Mouse (Mus musculus): ENCODE measurements around the gene Noct. TPM values are rescaled to one million over a fixed set of nuclear protein-coding genes. Genes with fewer than 3 reads are reported as not detected.
"Not testable (repeated sequence)": the region's sequence is repeated elsewhere in the genome, so short reads cannot be mapped to it uniquely, and the experiment has no call there.

The Noct gene
- 10 to 100 TPM; 24.1 to 37.6 TPM for total RNA-seq (2021)
- long read RNA-seq, experiment 1, full-length matches to known transcripts = 19 of 21 reads
- long read RNA-seq, experiment 1, partial matches to known transcripts = 0 of 21 reads
- long read RNA-seq, experiment 1, other reads (novel, unspliced or antisense) = 2 of 21 reads
- long read RNA-seq, experiment 2, full-length matches to known transcripts = 19 of 26 reads
- long read RNA-seq, experiment 2, partial matches to known transcripts = 0 of 26 reads
- long read RNA-seq, experiment 2, other reads (novel, unspliced or antisense) = 7 of 26 reads

DNA sequence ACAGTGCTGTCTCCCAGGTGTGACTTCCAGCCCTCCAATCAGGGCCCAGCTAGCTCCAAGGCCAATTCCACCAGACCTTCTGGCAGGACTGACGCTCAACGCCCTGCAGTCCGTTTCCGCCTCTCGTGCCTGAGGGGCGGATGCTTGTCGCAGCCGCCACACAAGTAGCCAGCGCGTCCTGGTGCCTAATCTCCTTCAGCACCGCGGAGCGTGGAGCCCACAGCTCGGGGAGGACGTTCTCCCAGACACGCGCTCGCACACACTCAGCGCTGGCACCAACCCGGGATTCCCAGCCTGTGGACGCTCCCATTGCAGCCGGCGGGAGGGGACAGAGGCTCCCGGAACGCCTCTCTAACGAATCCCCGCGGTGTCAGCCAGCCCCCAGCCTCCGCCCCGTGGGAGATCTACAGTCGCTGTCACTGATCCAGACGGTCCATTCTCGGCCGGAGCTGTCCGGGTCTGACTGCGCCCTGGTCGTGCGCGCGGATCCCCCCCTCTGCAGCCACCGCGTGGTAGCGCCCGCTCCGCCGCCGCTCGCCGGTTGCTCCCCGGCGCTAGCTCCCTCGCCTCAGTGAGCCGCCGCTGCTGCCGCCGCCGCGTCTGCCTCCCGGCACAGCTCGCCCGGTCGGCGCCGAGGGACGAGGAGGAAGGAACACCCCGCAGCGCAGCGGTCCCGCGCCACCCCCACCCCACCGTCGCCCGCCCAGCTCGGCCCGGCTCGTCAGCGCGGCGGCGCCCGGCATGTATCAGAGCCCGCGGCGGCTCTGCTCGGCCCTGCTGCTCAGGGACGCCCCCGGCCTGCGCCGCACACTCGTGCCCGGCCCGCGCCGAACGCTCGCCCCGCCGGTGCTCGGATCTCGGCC, at the start of gene Noct:
Gene Noct (plus strand): TSS at position 85 of the 863 bp plus-strand sequence.
- peak; percentile 82 to 91 for DNase-seq
- intact Hi-C loops (cut with DNase I) = no loop called here

DNA sequence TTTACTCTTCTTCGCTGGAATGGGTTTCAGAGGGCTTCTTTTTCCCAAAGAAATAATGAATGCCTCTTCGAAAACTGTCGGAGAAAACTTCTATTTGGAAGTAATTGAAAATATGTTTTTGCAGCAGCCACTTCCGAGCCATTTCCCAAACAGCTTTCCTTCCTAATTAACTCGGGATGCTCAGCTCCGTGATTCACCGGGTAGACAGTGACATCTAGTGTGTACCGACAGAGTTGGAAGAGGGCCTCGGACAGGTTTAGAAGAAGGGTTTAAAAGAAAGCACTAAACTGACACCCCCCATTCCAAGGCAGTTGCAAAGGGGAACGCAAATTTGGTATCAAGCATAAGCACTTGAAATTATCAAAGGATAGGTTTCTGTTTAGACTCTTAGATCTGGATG, 46.1 kb upstream of the Noct start:
- DNase-seq = no peak
- intact Hi-C loops (cut with DNase I) = no loop called here

DNA sequence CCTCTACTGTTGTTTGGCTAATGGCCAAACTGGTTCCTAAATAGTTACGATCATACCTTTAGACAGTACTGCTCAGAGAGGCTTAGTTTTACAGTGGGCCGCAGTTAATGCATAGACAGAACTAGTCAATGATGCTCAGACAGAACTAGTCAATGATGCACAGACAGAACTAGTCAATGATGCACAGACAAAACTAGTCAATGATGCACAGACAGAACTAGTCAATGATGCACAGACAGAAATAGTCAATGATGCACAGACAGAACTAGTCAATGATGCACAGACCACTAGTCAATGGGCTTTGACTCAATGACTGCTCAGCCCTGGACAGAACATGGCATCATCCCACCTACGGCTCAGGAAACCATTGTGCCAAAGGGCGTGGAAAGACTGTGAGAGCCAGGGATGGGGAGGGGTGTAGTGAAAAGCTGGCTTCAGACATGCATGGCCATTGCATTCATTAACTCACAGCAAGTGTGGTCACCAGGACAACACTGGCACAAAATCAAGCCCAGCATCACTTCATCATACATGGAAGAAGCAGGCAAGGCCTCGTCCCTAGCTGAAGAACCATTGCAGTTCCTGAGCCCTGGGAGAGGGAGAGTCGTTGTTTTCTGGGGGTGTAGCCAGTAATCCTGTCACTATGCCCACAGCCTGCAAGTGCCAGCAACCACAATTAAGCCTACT, 44.6 kb upstream of the Noct start:
- no peak for DNase-seq
- intact Hi-C loops (cut with DNase I) = no loop called here

DNA sequence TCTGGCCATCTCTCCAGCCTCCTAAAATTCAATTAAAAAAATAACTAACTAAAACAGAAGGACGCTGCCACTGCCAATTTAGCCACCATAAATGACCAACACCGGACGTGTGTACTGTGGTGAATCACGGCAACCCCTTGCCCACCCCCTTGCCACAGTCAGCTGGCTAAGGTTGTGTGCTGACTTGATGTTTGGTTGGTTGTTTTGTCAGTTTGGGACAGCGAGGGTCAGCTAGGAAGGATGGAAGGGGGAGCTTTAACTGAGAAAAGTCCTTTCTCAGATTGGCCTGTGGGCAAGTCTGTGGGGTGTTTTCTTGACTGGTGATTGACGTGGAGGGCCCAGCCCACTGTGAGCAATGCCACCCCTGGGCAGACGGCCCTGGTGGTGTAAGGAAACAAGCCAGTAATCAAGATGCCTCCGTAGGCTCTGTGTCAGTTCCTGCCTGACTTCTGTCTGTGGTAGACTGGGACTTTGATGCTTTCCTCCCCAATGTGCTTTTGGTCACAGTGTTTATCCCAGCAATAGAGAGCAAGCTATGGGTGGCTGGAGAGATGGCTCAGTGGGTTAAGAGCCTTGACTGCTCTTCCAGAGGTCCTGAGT, 43.8 kb upstream of the Noct start:
- DNase-seq = no peak
- intact Hi-C loops (cut with DNase I) = no loop called here

DNA sequence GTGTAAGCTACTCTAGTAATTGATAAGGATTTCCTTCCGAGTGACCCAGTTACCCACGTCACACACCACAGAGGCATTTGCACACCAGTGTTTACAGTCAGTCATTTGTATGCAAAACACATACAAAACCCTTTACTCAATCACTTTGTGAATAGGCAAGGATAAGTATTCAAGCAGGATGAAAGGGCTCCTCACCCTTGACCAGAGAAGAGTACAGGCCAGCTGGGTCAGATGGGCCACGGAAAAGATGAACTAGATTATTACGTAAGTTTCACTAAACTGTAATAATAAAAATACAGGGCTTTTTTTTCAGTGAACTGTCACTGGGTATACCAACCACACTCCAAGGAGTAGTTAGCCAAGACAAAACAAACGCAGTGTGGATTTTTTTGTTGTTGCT, 41.8 kb upstream of the Noct start:
- DNase-seq = no peak
- intact Hi-C loops (cut with DNase I) = no loop called here

DNA sequence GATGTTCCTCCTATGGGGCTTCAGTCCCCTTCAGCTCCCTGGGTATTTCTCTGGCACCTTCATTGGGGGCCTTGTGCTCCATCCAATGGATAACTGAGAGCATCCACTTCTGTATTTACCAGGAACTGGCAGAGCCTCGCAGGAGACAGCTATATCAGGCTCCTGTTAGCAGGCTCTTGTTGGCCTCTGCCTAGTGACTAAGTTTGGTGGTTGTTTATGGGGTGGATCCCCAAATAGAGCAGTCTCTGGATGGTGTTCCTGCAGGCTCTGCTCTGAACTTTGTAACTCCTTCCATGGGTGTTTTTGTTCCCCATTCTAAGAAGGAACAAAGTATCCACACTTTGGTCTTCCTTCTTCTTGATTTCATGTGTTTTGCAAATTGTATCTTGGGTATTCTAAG, 40.7 kb upstream of the Noct start:
- intact Hi-C loops (cut with DNase I); DNase-seq: not testable (repeated sequence)

DNA sequence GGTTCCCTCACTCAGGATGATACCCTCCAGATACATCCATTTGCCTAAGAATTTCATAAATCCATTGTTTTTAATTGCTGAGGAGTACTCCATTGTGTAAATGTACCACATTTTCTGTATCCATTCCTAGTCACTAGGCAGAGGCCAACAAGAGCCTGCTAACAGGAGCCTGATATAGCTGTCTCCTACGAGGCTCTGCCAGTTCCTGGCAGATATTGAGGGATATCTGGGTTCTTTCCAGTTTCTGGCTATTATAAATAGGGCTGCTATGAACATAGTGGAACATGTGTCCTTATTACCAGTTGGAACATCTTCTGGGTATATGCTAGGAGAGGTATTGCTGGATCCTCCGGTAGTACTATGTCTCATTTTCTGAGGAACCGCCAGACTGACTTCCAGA, 40.3 kb upstream of the Noct start:
- DNase-seq; intact Hi-C loops (cut with DNase I): not testable (repeated sequence)

DNA sequence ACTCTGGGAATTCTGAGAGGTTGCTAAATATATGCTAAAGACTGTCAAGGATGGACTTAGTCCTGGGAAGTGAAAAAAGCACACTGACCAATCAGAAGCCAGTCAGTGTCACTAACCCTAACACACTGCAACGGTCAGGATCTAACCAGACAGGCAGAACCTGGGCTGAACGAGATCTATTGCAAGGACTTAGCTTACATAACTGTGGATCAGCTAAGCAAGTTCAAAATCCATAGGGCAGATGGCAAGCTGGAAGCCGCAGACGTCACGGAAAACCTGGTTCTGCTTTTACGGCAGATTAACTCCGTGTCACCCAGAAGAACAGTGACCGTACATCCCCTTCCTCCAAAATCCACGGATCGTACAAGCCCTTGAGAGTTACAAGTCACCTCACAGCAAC, 39.5 kb upstream of the Noct start:
- intact Hi-C loops (cut with DNase I) = no loop called here
- DNase-seq = no peak

DNA sequence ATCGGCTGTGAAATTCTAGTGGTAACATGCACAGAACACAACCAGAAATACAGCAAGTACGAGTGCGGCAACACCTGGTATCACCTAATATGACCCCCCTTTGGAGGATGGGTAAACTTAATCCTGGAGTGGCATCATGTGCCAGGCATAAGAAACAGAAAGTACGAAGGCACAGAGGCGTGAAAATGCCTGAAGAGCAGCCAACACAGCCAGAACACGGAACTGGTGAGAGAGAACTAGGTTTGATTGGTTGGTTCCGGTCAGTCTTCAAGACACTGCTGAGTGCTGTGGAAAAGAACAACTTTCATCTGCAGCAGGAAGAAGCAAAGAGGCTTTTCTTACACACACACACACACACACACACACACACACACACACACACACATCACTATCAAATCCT, 38.8 kb upstream of the Noct start:
- DNase-seq = no peak
- intact Hi-C loops (cut with DNase I) = no loop called here

DNA sequence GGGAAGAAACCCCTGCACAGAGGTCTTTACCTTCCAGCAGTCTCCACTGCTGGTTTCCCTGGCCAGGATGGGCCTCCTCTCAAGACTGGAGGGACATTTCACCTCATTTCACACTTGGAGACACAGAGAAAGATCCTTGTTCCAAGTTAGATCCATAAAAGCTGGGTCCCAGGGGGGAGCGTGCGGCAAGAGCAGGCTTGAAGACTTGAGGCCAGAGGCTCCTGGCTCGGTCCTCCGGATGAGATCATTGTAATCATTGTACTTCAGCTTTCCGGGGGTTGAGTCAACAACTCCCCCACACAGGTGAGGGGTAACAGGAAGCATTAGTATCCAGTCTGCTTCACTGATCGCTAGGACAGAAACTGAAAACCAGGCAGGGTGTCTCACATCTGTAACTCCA, 30.2 kb upstream of the Noct start:
- DNase-seq = peak; percentile 48 to 80
- intact Hi-C loops (cut with DNase I) = no loop called here

DNA sequence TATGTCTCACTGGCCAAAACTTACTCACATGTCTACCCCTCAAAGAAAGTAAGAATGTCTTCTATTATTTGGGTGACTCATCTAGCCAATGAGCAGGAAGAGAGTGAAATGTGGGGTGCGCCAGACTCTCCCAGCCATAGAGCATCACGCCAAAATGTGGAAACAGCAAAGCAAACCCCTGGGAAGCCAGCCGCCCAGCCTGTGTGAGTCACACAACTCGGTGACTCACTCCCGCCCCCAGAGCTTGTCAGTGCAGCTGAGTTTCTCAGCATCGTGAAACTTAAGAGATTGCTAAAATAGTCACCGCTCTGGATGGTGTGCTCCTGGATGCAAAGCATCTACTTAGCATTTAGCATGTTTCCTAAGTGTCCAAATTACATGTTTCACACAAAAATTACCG, 28.9 kb upstream of the Noct start:
- intact Hi-C loops (cut with DNase I) = no loop called here
- peak; percentile 40 to 73 for DNase-seq

DNA sequence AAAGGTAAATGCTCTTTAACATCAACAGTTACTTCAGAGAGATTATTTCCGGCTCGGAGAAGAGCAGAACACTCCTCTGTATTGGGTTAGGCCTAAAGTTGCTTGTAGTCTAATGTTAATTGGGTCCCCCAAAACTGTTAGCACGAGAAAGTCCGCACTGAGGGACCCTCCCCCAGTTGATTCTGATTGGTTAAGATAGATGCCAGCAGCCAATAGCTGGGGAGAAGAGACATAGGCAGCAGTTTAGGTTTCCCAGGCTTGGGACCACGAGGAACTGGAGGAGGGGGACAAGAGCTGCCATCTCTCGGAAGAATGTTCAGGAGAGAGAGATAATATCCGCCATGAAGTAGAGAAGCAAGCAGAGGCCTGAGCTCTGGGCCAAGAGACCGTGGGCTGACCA, 28.5 kb upstream of the Noct start:
- intact Hi-C loops (cut with DNase I) = no loop called here
- DNase-seq = no peak

DNA sequence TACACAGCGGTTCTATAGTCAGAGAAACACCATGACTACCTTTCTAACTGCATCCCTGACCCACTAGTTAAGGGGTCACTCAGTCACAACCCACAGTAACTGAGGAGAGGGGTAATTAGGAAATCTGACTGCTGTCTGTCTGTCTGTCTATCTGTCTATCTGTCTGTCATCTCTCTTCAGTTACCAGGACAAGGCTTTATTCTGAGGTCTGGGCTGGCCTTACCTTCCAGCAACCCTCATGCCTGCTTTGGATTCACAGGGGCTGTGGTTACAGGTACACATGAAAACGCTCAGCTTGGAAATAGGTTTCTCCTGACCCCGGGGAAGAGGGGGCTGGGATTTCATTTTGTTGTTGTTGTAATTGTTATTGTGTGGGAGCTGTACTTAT, 27.5 kb upstream of the Noct start:
- DNase-seq = no peak
- intact Hi-C loops (cut with DNase I) = no loop called here

DNA sequence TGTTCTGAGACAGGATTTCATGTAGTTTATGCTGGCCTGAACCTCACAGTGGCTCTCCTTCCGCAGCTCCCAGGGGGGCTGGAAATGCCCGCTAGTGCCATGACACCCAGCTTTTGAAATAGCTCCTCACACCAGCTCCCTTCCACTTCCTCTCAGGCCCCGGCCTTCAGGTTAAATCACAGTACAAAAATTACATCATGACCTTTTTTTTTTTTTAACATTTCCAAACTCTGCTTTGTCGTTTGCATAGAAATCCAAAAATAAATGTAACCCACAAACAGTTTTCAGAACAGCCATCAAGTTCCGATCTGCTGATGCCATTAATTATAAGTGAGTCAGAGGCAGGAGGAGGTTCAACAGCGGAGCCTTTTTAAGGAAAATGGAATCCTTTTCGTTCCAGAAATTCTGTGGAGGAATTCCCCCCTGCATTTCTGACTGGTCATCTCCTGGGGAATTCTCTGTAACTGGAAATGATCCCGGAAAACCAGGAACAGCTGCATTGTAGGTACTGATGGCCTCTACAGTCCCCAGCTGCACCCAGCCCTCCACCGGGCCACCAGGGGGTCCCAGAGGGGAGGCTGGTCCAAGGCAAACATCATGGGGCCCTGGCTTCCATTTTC, 27.0 kb upstream of the Noct start:
- intact Hi-C loops (cut with DNase I) = no loop called here
- peak; percentile 31 to 38 for DNase-seq

DNA sequence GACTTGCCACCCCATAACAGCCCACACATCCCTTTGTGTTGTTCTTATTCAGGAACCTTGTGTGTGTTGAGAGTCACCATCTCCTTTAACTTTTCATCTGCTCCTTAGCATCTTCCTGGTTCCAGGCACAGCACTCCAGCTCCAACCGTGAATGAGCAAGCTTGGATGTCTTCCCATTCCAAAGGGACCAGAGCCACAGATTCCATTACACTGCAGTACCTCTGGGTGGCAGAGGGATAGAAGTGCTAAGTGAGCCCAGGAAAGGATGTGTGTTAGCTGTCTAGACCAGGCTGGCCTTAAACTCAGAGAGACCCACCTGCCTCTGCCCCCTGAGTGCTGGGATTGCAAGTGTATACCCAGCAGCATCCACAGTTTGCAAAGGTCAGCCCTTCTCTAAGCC, 26.0 kb upstream of the Noct start:
- no peak for DNase-seq
- intact Hi-C loops (cut with DNase I) = no loop called here

DNA sequence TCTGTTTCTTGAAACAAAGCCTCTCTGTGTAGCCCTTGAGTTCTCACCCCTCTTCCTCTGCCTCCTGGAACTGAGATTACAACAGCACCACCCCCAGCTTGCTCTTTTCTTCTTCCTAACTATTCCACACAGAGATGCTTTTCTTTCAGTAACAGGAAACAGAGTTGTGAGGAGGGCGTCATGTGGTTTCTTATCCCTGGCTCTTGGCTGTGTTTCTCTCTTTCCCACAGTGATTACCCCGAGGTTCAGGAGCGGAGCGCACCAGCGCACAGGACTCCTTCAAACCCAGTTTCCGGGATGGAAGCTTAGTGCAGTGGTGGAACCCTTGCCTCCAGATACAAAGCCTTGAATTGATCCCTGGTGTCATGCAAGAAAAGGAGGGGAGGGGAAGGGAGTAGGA, 25.1 kb upstream of the Noct start:
- intact Hi-C loops (cut with DNase I) = no loop called here
- no peak for DNase-seq

DNA sequence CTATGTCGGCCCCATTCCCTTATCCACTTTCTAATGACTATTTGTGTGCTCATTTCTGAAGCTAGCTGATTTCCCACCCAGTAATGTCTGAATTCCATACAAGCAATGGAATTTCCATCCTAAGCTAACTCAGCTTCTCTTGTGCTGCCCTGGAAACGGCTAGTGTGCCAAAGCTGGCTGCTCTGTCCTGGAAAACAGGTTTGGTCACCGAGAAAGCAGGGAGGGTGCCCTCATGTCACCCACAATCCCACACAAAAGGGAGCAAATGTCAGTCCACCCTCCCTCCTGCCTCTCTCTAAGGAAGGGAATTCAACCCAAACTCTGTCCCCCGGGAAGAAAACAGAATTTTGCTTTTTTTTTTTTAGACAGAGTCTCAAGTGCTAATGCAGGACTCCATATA, 23.9 kb upstream of the Noct start:
- intact Hi-C loops (cut with DNase I) = no loop called here
- DNase-seq = no peak

DNA sequence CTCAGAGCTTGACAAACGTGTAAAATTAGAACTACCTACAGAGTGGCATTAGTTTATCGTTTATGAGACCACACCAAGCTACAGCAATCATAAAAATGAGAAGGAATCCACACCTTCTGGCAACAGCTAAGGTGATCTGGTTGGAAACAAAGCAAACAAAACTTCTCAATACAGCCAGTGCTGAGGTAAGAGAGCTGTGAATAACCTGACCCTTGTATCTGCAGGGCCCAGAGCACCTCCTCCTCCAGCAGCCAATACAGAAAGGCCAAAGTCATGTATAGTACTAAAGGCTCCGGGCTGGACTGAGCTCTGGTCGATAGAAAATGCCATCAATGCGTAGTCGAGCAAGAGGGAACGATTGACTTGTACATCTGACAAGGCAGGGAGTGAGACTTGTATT, 23.4 kb upstream of the Noct start:
- no peak for DNase-seq
- intact Hi-C loops (cut with DNase I) = no loop called here

DNA sequence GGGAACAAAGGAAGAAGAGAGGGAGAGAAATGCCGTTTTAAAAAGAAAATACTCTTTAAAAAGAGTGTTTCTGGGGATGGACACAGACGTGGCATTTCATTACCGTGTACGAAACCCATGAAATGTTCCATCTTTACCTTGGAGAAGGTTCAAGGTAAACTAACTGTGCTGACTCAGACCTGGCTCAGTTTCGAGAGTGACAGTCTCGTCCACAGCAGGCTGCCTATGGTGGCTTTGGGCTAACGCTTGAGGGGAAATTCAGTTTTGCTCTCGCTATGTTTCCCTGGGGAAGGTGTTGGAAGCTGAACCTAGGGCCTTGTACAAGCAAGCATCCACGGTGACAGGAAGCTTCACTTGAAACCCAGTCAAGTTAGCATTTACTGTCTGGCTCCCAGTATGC, 22.3 kb upstream of the Noct start:
- intact Hi-C loops (cut with DNase I) = no loop called here
- DNase-seq = no peak

DNA sequence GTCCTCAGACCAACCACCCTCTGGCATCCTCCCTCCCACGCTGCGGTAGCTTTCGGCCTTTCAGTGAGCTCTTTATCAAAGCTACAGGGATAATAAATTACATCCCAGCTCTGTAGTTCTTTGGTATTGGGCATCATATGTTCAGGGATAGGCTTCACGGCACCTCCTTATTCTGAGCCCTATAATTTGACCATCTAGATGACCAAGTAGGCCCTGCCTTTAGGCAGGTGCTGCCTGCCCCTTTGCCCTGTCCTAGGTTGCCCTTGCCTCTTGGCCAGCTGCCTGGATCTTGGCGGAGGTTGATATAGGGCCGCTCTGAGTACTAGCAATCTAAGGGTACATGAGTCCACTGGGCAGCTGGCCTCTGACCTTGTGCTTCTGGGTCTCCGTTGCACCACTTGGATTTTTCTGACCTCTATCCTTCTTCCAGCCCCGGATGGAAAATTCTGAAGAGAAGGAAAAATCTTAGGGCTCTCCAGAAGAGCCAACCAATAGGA, 21.7 kb upstream of the Noct start:
- intact Hi-C loops (cut with DNase I) = no loop called here
- DNase-seq = peak; percentile 32 to 71

DNA sequence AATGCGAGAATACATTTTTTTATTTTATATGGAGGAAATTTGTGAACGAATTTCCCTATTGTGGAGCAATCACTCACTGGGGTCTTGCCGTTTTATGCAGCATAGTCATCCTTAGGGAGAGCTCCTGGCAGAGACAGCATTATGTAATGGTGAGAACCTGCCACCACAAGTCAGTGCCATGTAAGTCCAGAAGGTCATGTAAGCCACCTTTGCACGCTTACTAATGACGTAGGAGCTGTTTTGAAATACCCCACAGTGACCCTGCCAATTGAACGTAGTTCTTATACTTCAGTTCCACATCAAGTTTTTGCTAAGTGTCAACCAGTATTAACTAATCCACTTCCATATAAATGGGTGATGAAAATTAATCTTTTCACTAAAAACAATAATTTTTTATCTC, 20.3 kb upstream of the Noct start:
- DNase-seq = no peak
- intact Hi-C loops (cut with DNase I) = no loop called here

All from gastrocnemius, postnatal 36 days (tissue).